Mouse (Mus musculus): Measurements from ENCODE around the gene Ndufs2. TPM values are rescaled to one million over a fixed set of nuclear protein-coding genes. Genes with fewer than 3 reads are reported as not detected.

Gene Ndufs2
- 311 and 368 TPM in 2 replicates for polyA plus RNA-seq (2015; fragmentation: Nextera tagmentation; extraction: Ambion mirVana)

- WGBS = 9% methylated on average over 24 of the region's 26 CpGs
- H3K4me3 ChIP-seq (ENCODE audit: low read length) = peak within 1 kb of the TSS; percentile 45
- peak within 1 kb of the TSS; percentile 89 for H3K27ac ChIP-seq (ENCODE audit: low read length)
- peaks cover 59% of the 10 kb centered on the region for H3K4me1 ChIP-seq (ENCODE audit: insufficient read depth, low read length)
- ATAC-seq (ENCODE audit: low FRiP score, low TSS enrichment) = no peak
- no peaks in the 10 kb centered on the region for H3K27me3 ChIP-seq (ENCODE audit: insufficient read depth, low read length)
- peak within 1 kb of the TSS; percentile 62 for H3K4me2 ChIP-seq (replicated peaks; ENCODE audit: low read depth, low read length)
- H3K9ac ChIP-seq (replicated peaks; ENCODE audit: low read length) = peak within 1 kb of the TSS; percentile 70
- H3K9me3 ChIP-seq (ENCODE audit: low read length) = no peaks in the 10 kb centered on the region
- H3K36me3 ChIP-seq (ENCODE audit: insufficient read depth, low read length) = peaks cover 3% of the 10 kb centered on the region
Measured at GRCm38 (mm10) chr1:171250680-171251593, at the start of gene Ndufs2. Ndufs2 (minus strand) TSS chr1:171251388.

- Histone ChIP-seq H3K9me3 (ENCODE audit: low read length) (no peaks in the 10 kb centered on the region), H3K36me3 (ENCODE audit: insufficient read depth, low read length) (no peaks in the 10 kb centered on the region), H3K4me2 (replicated peaks; ENCODE audit: low read depth, low read length) (no peak overlapping the region), H3K27me3 (ENCODE audit: insufficient read depth, low read length) (peaks cover 9% of the 10 kb centered on the region; the same call in 1 of the 2 replicates), H3K9ac (replicated peaks; ENCODE audit: low read length) (no peak overlapping the region), H3K27ac (ENCODE audit: low read length) (no peak overlapping the region), H3K4me1 (ENCODE audit: insufficient read depth, low read length) (peaks cover 8% of the 10 kb centered on the region; the same call in 1 of the 2 replicates), H3K4me3 (ENCODE audit: low read length) (no peak overlapping the region)
- no peak for ATAC-seq (ENCODE audit: low FRiP score, low TSS enrichment)
- 77% methylated on average over 3 of the region's 3 CpGs for WGBS
Measured at GRCm38 (mm10) chr1:171298226-171298625, 47.0 kb upstream of the Ndufs2 start.

GRCm38 (mm10) chr1:171295063-171295402 is 43.8 kb upstream of the Ndufs2 start:
- ATAC-seq (ENCODE audit: low FRiP score, low TSS enrichment) = no peak
- H3K9ac ChIP-seq (replicated peaks; ENCODE audit: low read length) = peak overlapping the region; percentile 94
- WGBS = 13% methylated on average over 3 of the region's 3 CpGs
- H3K27ac ChIP-seq (ENCODE audit: low read length) = peak overlapping the region; percentile 99
- H3K36me3 ChIP-seq (ENCODE audit: insufficient read depth, low read length) = peaks cover 1% of the 10 kb centered on the region; the same call in 1 of the 2 replicates
- peaks cover 9% of the 10 kb centered on the region; the same call in 1 of the 2 replicates for H3K27me3 ChIP-seq (ENCODE audit: insufficient read depth, low read length)
- peak overlapping the region; percentile 66 for H3K4me3 ChIP-seq (ENCODE audit: low read length)
- H3K4me2 ChIP-seq (replicated peaks; ENCODE audit: low read depth, low read length) = peak overlapping the region; percentile 92
- no peaks in the 10 kb centered on the region for H3K9me3 ChIP-seq (ENCODE audit: low read length)
- peaks cover 9% of the 10 kb centered on the region; the same call in 1 of the 2 replicates for H3K4me1 ChIP-seq (ENCODE audit: insufficient read depth, low read length)

- ATAC-seq (ENCODE audit: low FRiP score, low TSS enrichment) = peak; percentile 72
- Histone ChIP-seq H3K9ac (replicated peaks; ENCODE audit: low read length) (peak within 1 kb of the TSS; percentile 94), H3K9me3 (ENCODE audit: low read length) (no peaks in the 10 kb centered on the region), H3K36me3 (ENCODE audit: insufficient read depth, low read length) (peaks cover 7% of the 10 kb centered on the region), H3K27ac (ENCODE audit: low read length) (peak within 1 kb of the TSS; percentile 99), H3K4me2 (replicated peaks; ENCODE audit: low read depth, low read length) (peak within 1 kb of the TSS; percentile 92), H3K4me3 (ENCODE audit: low read length) (peak within 1 kb of the TSS; percentile 66), H3K4me1 (ENCODE audit: insufficient read depth, low read length) (peaks cover 9% of the 10 kb centered on the region; the same call in 1 of the 2 replicates), H3K27me3 (ENCODE audit: insufficient read depth, low read length) (peaks cover 9% of the 10 kb centered on the region; the same call in 1 of the 2 replicates)
- WGBS = under 1% methylated on average over 42 of the region's 42 CpGs
Measured at GRCm38 (mm10) chr1:171294298-171295062, 43.3 kb upstream of the Ndufs2 start, which contains the start of gene Ufc1. Ufc1 (minus strand) TSS chr1:171295024.

- peaks cover 9% of the 10 kb centered on the region; the same call in 1 of the 2 replicates for H3K4me1 ChIP-seq (ENCODE audit: insufficient read depth, low read length)
- H3K27me3 ChIP-seq (ENCODE audit: insufficient read depth, low read length) = peaks cover 9% of the 10 kb centered on the region; the same call in 1 of the 2 replicates
- peak overlapping the region; percentile 66 for H3K4me3 ChIP-seq (ENCODE audit: low read length)
- H3K9me3 ChIP-seq (ENCODE audit: low read length) = no peaks in the 10 kb centered on the region
- H3K9ac ChIP-seq (replicated peaks; ENCODE audit: low read length) = peak overlapping the region; percentile 94
- peak overlapping the region; percentile 99 for H3K27ac ChIP-seq (ENCODE audit: low read length)
- ATAC-seq (ENCODE audit: low FRiP score, low TSS enrichment) = no peak
- H3K4me2 ChIP-seq (replicated peaks; ENCODE audit: low read depth, low read length) = peak overlapping the region; percentile 92
- 39% methylated on average over 5 of the region's 5 CpGs for WGBS
- peaks cover 13% of the 10 kb centered on the region for H3K36me3 ChIP-seq (ENCODE audit: insufficient read depth, low read length)
Measured at GRCm38 (mm10) chr1:171293906-171294297, 42.7 kb upstream of the Ndufs2 start.

- H3K27ac ChIP-seq (ENCODE audit: low read length) = no peak overlapping the region
- peaks cover 15% of the 10 kb centered on the region for H3K36me3 ChIP-seq (ENCODE audit: insufficient read depth, low read length)
- no peak for ATAC-seq (ENCODE audit: low FRiP score, low TSS enrichment)
- peak overlapping the region; percentile 94; the same call in 1 of the 2 replicates for H3K9ac ChIP-seq (replicated peaks; ENCODE audit: low read length)
- H3K4me2 ChIP-seq (replicated peaks; ENCODE audit: low read depth, low read length) = peak overlapping the region; percentile 92
- WGBS = 86% methylated on average over 3 of the region's 3 CpGs
- peaks cover 9% of the 10 kb centered on the region; the same call in 1 of the 2 replicates for H3K27me3 ChIP-seq (ENCODE audit: insufficient read depth, low read length)
- H3K4me3 ChIP-seq (ENCODE audit: low read length) = peak overlapping the region; percentile 66
- no peaks in the 10 kb centered on the region for H3K9me3 ChIP-seq (ENCODE audit: low read length)
- H3K4me1 ChIP-seq (ENCODE audit: insufficient read depth, low read length) = peaks cover 11% of the 10 kb centered on the region
Measured at GRCm38 (mm10) chr1:171293351-171293750, 42.2 kb upstream of the Ndufs2 start.

- H3K4me1 ChIP-seq (ENCODE audit: insufficient read depth, low read length) = peaks cover 23% of the 10 kb centered on the region
- peak overlapping the region; percentile 47 for H3K4me2 ChIP-seq (replicated peaks; ENCODE audit: low read depth, low read length)
- no peaks in the 10 kb centered on the region for H3K27me3 ChIP-seq (ENCODE audit: insufficient read depth, low read length)
- peak overlapping the region; percentile 97 for H3K27ac ChIP-seq (ENCODE audit: low read length)
- no peak for ATAC-seq (ENCODE audit: low FRiP score, low TSS enrichment)
- peaks cover 45% of the 10 kb centered on the region for H3K36me3 ChIP-seq (ENCODE audit: insufficient read depth, low read length)
- H3K9ac ChIP-seq (replicated peaks; ENCODE audit: low read length) = peak overlapping the region; percentile 99
- WGBS = 64% methylated on average over 4 of the region's 4 CpGs
- H3K4me3 ChIP-seq (ENCODE audit: low read length) = peak overlapping the region; percentile 98
- no peaks in the 10 kb centered on the region for H3K9me3 ChIP-seq (ENCODE audit: low read length)
Measured at GRCm38 (mm10) chr1:171288328-171288727, 37.1 kb upstream of the Ndufs2 start.

- WGBS = under 1% methylated on average over 49 of the region's 49 CpGs
- Histone ChIP-seq H3K36me3 (ENCODE audit: insufficient read depth, low read length) (peaks cover 51% of the 10 kb centered on the region), H3K4me2 (replicated peaks; ENCODE audit: low read depth, low read length) (peak within 1 kb of the TSS; percentile 74)
Measured at GRCm38 (mm10) chr1:171287136-171288081, 36.2 kb upstream of the Ndufs2 start, which contains the start of gene Usp21. Usp21 (minus strand) TSS chr1:171287991.

More at GRCm38 (mm10) chr1:171287136-171288081, 36.2 kb upstream of the Ndufs2 start, which contains the start of gene Usp21:
- Histone ChIP-seq H3K9me3 (ENCODE audit: low read length) (no peaks in the 10 kb centered on the region), H3K4me3 (ENCODE audit: low read length) (peak within 1 kb of the TSS; percentile 98), H3K9ac (replicated peaks; ENCODE audit: low read length) (peak within 1 kb of the TSS; percentile 99), H3K27ac (ENCODE audit: low read length) (peak within 1 kb of the TSS; percentile 97), H3K27me3 (ENCODE audit: insufficient read depth, low read length) (no peaks in the 10 kb centered on the region), H3K4me1 (ENCODE audit: insufficient read depth, low read length) (peaks cover 21% of the 10 kb centered on the region)
- peak; percentile 93 for ATAC-seq (ENCODE audit: low FRiP score, low TSS enrichment)

All from kidney, embryonic 16.5 days (tissue).